Mouse (Mus musculus) lung, embryonic 15.5 days (tissue): ENCODE measurements around the gene Slc8a2. TPM values are rescaled to one million over a fixed set of nuclear protein-coding genes. Genes with fewer than 3 reads are reported as not detected.

Experiments used
- ATAC-seq: fragments of 200-750 bp; cut with Nextera tagmentation; 2 replicates; pipeline ENCODE4 v1.8.0; 2017; ENCODE audit warnings: moderate number of reproducible peaks, borderline replicate concordance; ENCODE audit not compliant: low FRiP score, low TSS enrichment; ENCODE audit errors: extremely low read depth
- H3K27ac ChIP-seq: fragments of 300-500 bp; sonication (generic); 2 replicates; pipeline ENCODE4 v1.5.1; 2015; ENCODE audit warnings: moderate library complexity, mild to moderate bottlenecking, inconsistent platforms
- H3K27me3 ChIP-seq: fragments of 300-500 bp; sonication (generic); 2 replicates; pipeline ENCODE4 v1.6.1; 2015; ENCODE audit warnings: inconsistent platforms
- H3K36me3 ChIP-seq: fragments of 300-500 bp; sonication (generic); 2 replicates; pipeline ENCODE4 v1.6.1; 2015; ENCODE audit warnings: inconsistent platforms
- H3K4me1 ChIP-seq: fragments of 300-500 bp; sonication (generic); 2 replicates; pipeline ENCODE4 v1.6.1; 2015; ENCODE audit warnings: inconsistent platforms
- H3K4me2 ChIP-seq: fragments of 300-500 bp; sonication (generic); 2 replicates; pipeline ENCODE4 v1.6.1; 2015; ENCODE audit warnings: inconsistent platforms, mild to moderate bottlenecking, moderate library complexity
- H3K4me3 ChIP-seq: fragments of 300-500 bp; sonication (generic); 2 replicates; pipeline ENCODE4 v1.5.1; 2015; ENCODE audit warnings: mild to moderate bottlenecking, inconsistent platforms
- H3K9ac ChIP-seq: fragments of 300-500 bp; sonication (generic); 2 replicates; pipeline ENCODE4 v1.6.1; 2015; ENCODE audit warnings: inconsistent platforms
- H3K9me3 ChIP-seq: fragments of 300-500 bp; sonication (generic); 2 replicates; pipeline ENCODE4 v1.6.1; 2016; ENCODE audit warnings: inconsistent platforms
- WGBS: fragments of 180-500 bp; shearing (Covaris S2); methylation state at CpG from one replicate; pipeline ENCODE4 v1.1.7; 2015; 5-methylcytosine and 5-hydroxymethylcytosine counted together
- polyA plus RNA-seq: library from polyadenylated mRNA; unstranded; fragments of >200 nt; fragmentation: Nextera tagmentation; extraction: Ambion mirVana; gene quantifications from 2 replicates; pipeline ENCODE4 v1.2.1, GENCODE M21; 2015

The Slc8a2 gene
- polyA plus RNA-seq, 1 experiment from 2014 or later: 0.12 TPM

GRCm38 (mm10) chr7:16128899-16129298 is 727 bp upstream of the Slc8a2 start:
- Histone ChIP-seq H3K36me3 (no peaks in the 10 kb centered on the region), H3K27ac (no peak overlapping the region), H3K9ac (no peak overlapping the region), H3K4me3 (no peak overlapping the region), H3K4me1 (peaks cover 33% of the 10 kb centered on the region), H3K9me3 (no peaks in the 10 kb centered on the region), H3K27me3 (peaks cover 6% of the 10 kb centered on the region; the same call in 1 of the 2 replicates), H3K4me2 (peak overlapping the region; percentile 80)
- 63% methylated on average over 5 of the region's 5 CpGs for WGBS
- no peak for ATAC-seq

DNA sequence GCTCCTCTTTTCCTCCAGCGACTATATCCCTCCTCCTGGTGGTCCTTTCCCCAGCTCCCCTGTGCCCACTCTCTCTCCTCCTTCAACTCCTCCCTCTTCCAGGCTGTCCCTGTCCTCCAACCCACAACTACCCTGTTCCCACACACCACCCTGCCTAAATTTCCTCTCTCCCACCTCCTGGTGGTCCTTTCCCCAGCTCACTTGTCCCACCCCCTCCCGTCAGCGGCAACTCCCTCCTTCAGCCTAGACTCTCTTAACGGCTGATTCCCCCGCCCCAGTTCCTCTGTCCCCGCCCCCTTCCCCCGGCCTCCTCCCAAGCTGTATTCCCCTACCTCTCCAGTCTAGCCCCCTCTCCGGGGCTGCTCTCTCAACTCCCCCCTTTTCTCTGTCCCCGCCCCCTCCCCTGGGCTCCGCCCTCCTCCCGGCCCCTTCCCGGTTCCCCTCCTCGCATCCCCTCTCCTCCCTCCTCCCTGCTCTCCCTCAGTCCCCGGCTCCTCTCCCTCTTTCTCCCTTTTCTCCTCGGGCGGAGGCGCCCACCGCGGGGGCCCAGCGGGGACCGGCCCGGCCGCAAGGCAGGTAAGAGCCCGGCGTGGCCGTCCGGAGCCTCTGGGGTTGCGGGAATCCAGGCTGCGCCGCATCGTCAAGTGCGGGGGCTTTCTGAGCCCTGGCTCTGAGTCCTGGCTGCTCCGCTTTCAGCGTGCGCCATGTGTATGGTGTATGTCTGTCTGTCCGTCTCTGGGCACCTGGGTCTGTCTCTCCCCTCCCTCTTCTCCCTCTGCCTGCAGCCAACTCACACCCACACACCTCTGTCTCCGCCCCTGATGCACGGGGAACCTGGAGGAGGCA is 443 bp downstream of the Slc8a2 start:
- Histone ChIP-seq H3K27me3 (peaks cover 6% of the 10 kb centered on the region; the same call in 1 of the 2 replicates), H3K27ac (peak overlapping the region; percentile 52; the same call in 1 of the 2 replicates), H3K36me3 (no peaks in the 10 kb centered on the region), H3K4me3 (peak overlapping the region; percentile 47), H3K9me3 (no peaks in the 10 kb centered on the region), H3K4me2 (peak overlapping the region; percentile 80), H3K9ac (peak overlapping the region; percentile 52), H3K4me1 (peaks cover 33% of the 10 kb centered on the region)
- under 1% methylated on average over 37 of the region's 38 CpGs for WGBS
- ATAC-seq: peak; percentile 82

DNA sequence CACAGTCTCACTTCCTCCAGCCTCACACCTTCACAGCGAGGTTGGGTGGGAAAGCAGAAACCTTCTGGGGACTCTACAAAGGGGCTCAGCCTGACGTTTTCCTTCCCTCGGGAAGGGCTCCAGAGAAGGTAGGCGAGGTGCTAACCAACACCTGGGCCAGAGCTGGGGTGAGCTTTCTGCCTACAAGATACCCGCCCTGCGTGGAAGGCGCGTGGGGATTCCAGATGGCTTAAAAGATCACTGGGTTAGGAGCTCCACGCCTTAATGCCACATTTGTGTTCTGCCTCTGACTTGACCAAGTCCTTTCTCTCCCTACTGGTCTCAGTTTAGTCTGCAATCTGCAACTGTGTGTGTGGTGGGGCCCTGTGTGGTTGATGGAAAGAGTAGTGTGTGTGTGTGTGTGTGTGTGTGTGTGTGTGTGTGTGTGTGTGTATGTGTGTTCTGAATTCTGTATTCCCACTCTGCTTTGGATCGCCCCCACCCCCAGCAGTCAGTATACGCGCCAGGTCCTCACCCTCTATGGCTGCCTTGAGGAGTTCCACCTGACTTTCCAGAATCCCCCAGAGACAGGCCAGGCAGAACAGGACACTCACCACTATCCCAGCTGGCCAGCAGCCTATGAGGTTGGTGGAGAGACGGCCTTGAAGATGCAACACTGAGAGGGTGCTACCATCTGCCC is 1.5 kb downstream of the Slc8a2 start:
- 27% methylated on average over 13 of the region's 13 CpGs for WGBS
- Histone ChIP-seq H3K9ac (no peak overlapping the region), H3K36me3 (no peaks in the 10 kb centered on the region), H3K9me3 (no peaks in the 10 kb centered on the region), H3K4me2 (peak overlapping the region; percentile 80), H3K27me3 (peaks cover 6% of the 10 kb centered on the region; the same call in 1 of the 2 replicates), H3K4me3 (peak overlapping the region; percentile 47), H3K27ac (no peak overlapping the region), H3K4me1 (peaks cover 33% of the 10 kb centered on the region)
- no peak for ATAC-seq

DNA sequence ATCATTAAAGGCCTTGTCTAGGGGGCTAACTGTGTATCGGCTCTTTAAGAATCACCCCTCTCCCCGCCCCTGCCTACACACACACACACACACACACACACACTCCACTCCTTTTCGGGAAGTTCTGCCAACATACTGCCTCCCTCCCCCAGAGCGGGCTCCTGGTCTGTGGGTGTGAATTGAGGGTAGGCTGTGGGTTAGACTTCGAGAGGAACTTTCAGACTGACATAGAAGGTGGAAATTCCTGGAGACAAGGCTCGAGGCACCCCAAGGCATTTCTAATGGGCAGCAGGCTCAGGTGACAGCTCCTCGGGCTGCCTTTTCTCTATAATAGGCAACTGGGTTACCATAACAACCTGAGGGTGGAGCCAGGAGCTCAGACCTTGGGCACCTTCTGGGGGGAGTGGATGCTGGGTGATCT is 2.5 kb downstream of the Slc8a2 start:
- WGBS: 6% methylated on average over 7 of the region's 7 CpGs
- H3K9me3 ChIP-seq: no peaks in the 10 kb centered on the region
- no peak overlapping the region for H3K4me2 ChIP-seq
- ATAC-seq: no peak
- no peak overlapping the region for H3K4me3 ChIP-seq
- H3K9ac ChIP-seq: no peak overlapping the region
- no peaks in the 10 kb centered on the region for H3K36me3 ChIP-seq
- peaks cover 6% of the 10 kb centered on the region; the same call in 1 of the 2 replicates for H3K27me3 ChIP-seq
- H3K27ac ChIP-seq: no peak overlapping the region
- peaks cover 33% of the 10 kb centered on the region for H3K4me1 ChIP-seq

DNA sequence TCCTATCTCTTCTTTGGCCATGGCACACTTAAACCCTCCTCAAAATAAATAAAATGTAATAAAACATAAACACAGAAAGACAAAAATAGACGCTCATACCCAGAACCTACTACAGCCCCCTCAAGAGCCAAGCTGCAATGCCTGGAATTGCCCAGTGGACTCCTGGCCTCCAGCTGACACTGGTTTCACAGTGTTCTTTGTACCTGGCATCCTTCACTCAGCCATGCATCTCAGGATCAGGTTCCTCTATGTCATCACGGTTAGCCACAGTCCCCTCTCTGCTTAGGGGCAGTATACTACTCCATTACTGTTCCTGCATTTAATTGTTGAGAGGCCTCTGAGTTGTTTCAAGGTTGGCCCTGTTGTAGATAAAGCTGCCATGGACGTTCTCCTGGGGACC is 3.3 kb downstream of the Slc8a2 start:
- 48% methylated on average over 3 of the region's 3 CpGs for WGBS
- Histone ChIP-seq H3K9ac (no peak overlapping the region), H3K4me1 (peaks cover 33% of the 10 kb centered on the region), H3K4me2 (no peak overlapping the region), H3K9me3 (no peaks in the 10 kb centered on the region), H3K36me3 (no peaks in the 10 kb centered on the region), H3K27ac (no peak overlapping the region), H3K4me3 (no peak overlapping the region), H3K27me3 (peaks cover 6% of the 10 kb centered on the region; the same call in 1 of the 2 replicates)
- ATAC-seq: no peak

- H3K4me1 ChIP-seq: peaks cover 33% of the 10 kb centered on the region
- H3K4me3 ChIP-seq: no peak overlapping the region
- H3K4me2 ChIP-seq: no peak overlapping the region
Measured at GRCm38 (mm10) chr7:16133691-16134090, 4.1 kb downstream of the Slc8a2 start.

DNA sequence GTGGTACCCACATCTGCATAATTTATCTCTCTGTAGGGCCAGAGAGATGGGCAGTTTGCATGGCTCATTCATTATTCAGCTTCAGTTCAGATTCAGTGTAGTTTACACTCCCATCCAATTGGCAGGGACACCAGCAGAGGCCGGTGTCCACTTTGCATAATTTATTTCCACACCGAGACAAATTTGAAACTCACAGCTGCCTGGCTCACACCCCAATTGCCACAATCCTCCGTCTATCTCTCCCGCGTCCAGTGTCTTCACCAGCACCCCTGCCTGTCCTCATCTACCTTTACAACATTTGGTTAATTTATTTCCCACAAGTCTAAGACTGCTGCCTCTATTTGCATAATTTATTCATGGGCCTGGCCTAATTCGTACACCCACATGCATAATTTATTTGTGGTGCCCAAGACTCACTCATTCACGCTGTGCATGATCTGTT is 5.3 kb downstream of the Slc8a2 start:
- ATAC-seq: no peak
- WGBS: 67% methylated on average over 7 of the region's 7 CpGs
- Histone ChIP-seq H3K27ac (no peak overlapping the region), H3K27me3 (peaks cover 6% of the 10 kb centered on the region; the same call in 1 of the 2 replicates), H3K9me3 (no peaks in the 10 kb centered on the region), H3K4me3 (no peak overlapping the region), H3K4me1 (peaks cover 21% of the 10 kb centered on the region), H3K4me2 (no peak overlapping the region), H3K9ac (no peak overlapping the region), H3K36me3 (no peaks in the 10 kb centered on the region)

More at GRCm38 (mm10) chr7:16133691-16134090, 4.1 kb downstream of the Slc8a2 start:
- WGBS: 89% methylated on average over 9 of the region's 9 CpGs
- H3K36me3 ChIP-seq: no peaks in the 10 kb centered on the region
- no peak overlapping the region for H3K9ac ChIP-seq
- ATAC-seq: no peak
- no peaks in the 10 kb centered on the region for H3K9me3 ChIP-seq
- H3K27ac ChIP-seq: no peak overlapping the region
- peaks cover 6% of the 10 kb centered on the region; the same call in 1 of the 2 replicates for H3K27me3 ChIP-seq

DNA sequence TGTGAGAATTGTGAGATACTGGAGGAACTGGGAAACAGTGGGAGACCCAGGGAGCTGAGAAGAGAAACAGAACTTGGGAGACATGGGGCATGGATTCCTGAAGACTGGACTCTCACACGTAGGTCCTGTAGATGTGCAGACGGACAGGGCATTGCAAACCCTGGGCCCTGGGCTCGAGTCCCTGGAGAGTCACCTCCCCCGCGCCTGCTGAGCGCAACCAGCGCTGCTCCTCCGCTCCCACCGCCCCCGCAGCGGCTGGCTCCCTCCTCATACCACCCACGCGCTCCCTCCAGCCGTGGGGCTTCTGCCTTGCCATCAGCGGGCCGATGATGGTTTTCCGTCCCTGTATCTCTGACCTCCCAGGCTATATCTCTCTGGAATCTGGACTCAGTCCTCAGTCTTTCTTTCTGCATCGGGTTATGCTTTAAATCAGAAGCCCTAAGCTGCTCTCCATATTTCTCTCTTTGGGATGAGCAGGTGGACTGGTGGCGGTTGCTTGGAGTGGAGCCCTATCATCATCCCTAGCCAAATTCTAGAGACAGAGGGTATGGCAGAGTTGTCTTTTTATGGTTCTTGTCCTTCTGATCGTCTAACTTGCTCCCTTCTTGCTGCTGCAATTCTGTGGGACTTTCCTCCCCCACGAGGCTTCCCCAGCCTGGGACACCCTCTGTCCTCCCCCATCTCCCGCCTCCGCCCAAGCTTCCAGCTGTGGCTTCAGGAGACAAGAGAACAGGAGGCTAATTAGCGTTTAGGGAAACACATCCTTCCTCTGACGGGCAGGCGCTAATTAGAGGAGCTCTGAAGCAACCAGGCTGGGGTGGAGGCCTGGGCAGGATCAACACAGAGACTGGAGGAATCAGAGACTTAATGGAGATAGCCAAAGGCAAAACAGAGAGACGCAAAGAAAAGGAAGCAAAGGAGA is 17.1 kb downstream of the Slc8a2 start:
- Histone ChIP-seq H3K36me3 (no peaks in the 10 kb centered on the region), H3K4me3 (no peak overlapping the region), H3K9me3 (no peaks in the 10 kb centered on the region), H3K9ac (no peak overlapping the region), H3K4me2 (no peak overlapping the region), H3K27me3 (no peaks in the 10 kb centered on the region), H3K4me1 (no peaks in the 10 kb centered on the region), H3K27ac (no peak overlapping the region)
- 35% methylated on average over 27 of the region's 27 CpGs for WGBS
- ATAC-seq: no peak

GRCm38 (mm10) chr7:16147643-16148042 is 18.0 kb downstream of the Slc8a2 start:
- Histone ChIP-seq H3K9ac (no peak overlapping the region), H3K36me3 (no peaks in the 10 kb centered on the region), H3K4me2 (no peak overlapping the region), H3K9me3 (no peaks in the 10 kb centered on the region), H3K4me1 (no peaks in the 10 kb centered on the region), H3K4me3 (no peak overlapping the region), H3K27ac (no peak overlapping the region), H3K27me3 (no peaks in the 10 kb centered on the region)
- no peak for ATAC-seq
- 13% methylated on average over 15 of the region's 15 CpGs for WGBS

GRCm38 (mm10) chr7:16149241-16149640 is 19.6 kb downstream of the Slc8a2 start:
- Histone ChIP-seq H3K36me3 (no peaks in the 10 kb centered on the region), H3K27me3 (no peaks in the 10 kb centered on the region)
- ATAC-seq: no peak

More at GRCm38 (mm10) chr7:16149241-16149640, 19.6 kb downstream of the Slc8a2 start:
- H3K4me2 ChIP-seq: no peak overlapping the region
- H3K9me3 ChIP-seq: no peaks in the 10 kb centered on the region
- no peaks in the 10 kb centered on the region for H3K4me1 ChIP-seq
- no peak overlapping the region for H3K27ac ChIP-seq
- 46% methylated on average over 5 of the region's 5 CpGs for WGBS
- H3K4me3 ChIP-seq: no peak overlapping the region
- no peak overlapping the region for H3K9ac ChIP-seq
